Mouse (Mus musculus) monocyte, adult 2 months (primary cell): ENCODE data around the gene Nqo1.

Experiments used
- DNase-seq, 2 experiments: peaks; one replicate each; pipeline ENCODE4 v3.0.0; 2022; ENCODE audit warnings: low spot score in 2 of 2, low read depth in 1 of 2

Gene Nqo1

DNA sequence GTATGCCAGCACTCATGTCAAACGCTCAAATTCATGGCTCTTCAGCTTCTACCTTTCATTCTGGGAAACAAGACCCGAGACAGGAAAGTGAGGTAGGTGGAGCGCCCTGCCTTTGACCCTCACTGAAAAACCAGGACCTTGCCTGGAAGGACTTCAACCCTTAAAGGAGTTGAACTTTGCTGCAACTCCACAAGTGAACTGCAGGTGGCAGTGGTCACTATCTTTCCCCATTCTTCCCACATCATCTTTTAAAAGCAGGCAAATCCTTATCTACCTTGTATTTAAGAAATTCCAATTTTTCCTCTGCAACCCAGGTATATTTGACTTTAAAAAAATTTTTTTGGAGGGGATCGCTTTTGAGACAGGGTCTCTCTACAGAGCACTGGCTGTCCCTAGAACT is 8.4 kb upstream of the Nqo1 start:
- no peak for DNase-seq

DNA sequence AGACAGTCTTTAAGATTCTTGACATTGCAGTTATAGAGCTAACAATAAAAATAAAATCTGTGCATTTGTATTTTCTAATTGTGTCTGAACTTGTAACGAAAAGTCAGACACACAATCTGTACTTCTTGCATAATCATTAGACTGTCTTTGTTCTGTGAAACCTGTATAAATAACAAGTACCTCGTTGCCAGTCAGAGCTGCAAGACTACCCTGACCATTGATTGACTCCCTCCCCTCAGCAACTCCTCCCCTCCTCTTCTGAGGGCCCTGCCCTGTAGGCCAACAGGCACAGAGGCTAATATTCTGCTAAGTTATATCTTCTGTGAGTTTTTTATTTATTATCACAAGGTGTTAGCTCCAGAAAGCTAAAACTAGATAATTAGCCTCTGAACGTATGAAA is 2.9 kb upstream of the Nqo1 start:
- DNase-seq: no peak

DNA sequence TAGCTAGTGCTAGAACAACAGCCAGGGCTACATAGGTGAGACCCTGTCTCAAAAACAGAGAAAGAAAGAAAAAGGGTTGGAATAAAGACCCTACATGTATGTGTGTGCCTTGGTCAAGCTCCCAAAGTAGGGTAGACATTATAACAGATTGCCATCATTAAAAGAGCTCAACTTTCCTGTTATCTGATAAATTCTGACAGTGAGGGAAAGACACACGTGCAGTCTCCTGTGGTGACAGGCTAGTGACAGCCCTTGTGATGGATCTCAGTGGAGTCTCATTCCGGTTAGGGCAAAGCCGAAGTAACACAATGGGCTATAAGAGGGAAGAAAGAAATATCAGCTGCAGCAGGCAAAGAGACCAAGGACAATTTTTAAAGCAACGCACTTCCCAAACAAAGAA is 1.1 kb upstream of the Nqo1 start:
- no peak for DNase-seq

DNA sequence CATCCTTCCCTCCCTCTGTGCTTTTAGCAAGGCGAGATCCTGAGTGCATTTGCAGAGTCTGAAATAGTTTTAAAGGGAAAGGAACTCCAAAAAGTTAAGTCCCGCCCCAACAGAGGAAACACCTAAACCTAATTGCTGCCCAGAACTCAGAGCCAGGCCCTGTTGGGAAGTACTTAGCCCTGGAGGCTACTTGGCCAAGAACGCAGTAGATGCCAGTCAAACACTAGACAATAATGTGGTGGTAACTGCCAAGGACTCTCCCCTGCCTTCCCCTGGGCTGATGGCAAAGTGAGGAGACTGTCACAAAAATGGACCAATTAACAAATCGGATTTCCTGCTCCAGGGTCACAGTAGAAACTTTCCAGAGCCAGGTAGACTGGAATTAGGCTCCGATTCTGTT is 1.1 kb downstream of the Nqo1 start:
- DNase-seq: no peak

DNA sequence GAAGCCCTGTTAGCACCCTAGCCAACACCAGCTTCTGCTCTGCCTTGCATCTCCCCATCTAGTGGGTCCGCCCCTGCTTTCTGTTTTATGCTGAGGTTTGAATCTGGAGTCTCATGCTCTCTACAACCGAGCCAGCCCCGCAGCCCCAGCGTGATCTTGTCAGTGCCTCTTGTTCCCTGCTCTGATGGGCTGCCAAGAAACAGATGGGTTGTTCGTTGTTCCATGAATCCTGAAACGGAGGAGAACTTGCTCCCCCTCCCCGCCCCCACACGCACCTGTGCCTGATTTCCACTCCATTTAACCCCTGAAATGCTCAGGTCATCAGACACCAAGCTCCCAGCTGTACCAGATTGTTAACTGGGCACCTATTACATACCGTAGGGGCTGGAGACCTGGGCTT is 3.5 kb downstream of the Nqo1 start:
- DNase-seq: no peak

DNA sequence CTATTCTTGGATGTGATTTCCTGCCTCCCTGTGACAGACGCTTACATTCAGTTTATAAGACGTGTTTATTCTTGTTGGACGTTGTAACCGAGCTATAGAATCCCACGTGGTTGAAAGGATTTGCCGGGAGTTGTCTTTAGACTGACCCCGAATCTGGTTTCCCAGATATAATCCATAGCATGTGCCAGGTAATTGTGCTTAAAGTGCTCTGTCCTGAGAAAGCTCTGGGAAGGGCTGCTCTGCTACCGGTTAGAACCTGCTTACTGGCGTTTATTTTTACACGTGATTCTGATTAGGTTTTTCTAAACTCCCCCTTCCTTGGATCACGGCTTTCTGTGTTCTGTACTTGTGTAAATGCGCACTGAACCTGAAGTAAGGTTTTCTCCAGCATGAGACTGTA is 5.3 kb downstream of the Nqo1 start:
- DNase-seq: no peak

DNA sequence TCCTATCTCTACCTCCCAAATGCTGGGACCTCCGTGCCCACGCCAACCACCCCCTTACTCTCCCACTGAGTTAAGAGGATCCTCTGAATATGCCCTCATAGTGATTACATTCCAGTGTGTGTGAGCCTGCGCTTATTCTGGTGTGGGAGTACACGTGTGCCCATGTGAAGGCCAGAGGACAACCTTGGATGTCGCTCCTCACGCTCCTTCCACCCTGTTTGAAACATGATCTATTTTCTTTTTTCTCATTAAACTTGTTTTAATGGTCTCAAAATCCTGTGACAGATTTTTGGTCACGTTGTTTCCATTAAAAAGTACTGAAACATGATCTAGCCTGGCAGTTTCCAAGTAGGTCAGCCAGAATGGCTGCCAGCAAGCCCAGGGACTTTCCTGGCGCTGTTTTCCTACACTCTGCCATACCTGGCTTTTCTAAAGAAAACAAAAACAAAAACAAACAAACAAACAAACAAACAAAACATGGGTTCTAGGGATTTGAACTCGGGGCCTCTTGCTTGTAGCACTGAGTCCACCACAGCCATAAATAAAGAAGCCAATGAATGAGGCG is 6.8 kb downstream of the Nqo1 start:
- no peak for DNase-seq

DNA sequence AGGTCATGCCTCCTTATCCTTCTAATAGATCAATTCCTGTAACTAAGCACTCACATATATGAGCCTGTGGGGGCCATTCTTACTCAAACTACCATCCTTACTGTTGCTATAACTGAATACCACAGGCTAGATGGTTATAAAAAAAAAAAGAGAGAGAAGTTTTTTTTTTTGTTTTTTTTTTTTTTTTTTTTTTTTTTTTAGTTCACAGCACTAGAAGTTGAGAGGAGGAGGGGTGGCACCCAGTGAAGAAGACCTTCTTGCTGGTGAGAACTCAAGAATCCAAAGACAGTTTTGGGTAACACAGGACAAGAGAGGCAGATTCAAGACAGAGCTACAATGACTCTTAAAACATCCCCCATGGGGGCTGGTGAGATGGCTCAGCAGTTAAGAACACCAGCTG is 7.6 kb downstream of the Nqo1 start:
- no peak for DNase-seq

DNA sequence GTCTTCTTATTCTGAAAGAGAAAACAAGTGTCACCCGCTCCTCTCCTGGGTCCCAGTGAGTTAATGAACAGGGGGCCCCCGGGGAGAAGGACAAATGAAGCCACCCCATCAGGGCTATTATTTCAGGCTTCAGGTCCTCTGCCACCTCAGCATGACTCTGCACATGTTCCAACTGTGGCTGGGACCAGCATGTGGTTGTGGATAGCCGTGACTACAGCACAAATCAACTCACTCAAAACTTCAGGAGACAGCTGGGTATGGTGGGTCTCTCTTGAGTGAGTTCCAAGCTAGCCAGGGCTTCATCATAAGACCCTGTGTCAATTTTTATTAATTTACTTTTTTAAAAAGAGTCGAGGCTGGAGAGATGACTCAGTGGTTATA is 11.9 kb downstream of the Nqo1 start:
- no peak for DNase-seq

DNA sequence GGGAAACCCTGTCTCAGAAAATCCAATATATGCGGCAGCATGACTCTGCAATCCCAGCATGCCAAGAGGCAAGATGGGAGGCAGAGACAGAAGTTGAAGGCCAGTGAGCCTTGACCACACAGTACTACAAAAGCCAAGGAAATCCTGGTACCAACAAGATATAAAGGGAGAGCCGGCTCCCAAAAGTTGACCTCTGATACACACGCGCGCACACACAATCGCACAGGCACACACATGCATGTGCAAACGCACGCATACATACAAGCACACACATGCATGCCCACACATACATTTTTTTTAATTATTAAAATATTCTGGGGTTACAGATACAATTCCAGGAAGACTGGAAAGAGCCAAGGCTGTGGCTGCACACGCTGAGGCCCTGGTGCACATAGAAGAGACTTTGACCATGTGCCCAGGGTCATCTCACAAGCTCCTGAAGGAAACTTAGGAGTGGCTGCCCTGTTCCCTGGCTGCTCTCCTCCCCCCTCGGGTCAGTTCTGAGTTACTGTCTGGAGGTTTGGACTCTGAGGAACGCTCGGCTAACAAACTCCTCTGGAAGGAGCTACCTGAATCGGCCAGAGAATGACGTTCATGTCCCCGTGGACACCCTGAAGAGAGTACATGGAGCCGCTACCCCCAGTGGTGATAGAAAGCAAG is 12.4 kb downstream of the Nqo1 start:
- no peak for DNase-seq

DNA sequence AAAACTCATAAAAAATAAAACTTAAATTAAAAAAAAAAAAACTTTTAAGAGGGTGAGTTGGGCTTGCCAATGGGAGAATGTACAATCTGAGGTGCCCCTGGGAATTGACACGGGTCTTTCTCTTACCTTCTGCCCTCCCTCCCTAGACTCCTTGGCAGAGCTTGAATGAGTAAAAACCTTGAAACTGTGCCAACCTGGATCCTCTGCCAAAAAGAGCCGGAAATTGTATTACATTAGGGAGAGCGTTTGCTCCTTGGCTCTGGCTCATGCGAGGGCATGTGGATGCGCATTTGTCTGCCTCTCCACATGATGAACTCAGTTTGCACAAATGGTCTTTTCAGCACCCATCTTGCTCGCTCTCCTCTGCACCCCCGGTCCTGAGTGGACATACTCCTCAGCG is 13.4 kb downstream of the Nqo1 start:
- DNase-seq: no peak

DNA sequence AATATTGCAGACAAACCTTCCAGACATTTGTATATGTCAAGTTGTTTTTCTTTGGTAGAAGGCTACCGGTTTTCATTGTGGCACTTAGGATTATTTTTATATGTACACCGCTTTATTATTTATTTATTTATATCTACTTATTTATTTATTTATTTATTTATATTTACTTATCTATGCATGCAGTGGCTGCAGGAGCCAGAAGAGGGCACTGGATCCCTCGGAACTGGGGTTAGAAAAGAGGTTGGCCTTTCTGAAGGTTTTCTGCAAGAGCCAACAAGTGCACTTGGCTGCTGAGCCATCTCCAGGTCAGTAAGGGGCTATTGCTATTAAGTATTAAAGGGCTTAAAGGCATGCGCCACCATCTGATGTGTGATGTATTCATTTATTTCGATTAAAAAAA is 15.1 kb downstream of the Nqo1 start:
- no peak for DNase-seq

DNA sequence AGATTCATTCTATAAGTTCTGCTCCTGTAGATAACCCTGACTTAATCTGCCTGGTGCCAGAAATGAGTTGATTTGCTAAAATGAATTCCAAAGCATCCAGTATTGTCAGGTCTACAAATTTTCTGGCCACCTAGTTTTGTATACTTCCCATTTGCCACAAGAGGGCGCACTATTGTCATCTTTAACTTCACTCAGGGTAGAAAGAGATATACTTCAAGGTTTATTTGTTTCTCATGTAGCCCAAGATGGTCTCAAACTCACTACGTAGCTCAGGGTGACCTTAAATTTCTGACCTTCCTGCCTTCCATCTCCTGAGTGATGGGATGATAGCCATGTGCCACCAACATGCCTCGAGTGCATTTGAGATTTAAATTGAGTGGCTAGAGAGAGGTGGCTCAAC is 16.4 kb downstream of the Nqo1 start:
- DNase-seq: no peak

DNA sequence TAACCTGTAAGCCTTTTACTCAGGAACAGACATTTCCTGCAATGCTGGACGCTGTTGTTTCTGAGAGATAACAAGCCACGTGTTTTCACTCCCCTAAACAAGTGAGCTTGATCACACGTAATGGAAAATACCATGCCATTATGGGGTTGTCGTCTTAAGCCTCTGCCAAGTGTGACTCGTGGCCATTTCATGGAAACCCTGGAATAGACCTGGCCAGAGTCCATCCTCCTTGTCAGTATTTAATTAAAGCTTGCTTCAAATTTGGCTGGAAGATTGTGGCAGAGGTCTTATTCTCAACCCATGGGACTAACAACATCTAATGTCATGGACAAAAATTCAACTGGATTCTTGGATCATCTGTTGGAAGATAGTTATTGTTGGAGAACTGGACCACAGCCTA is 16.8 kb downstream of the Nqo1 start:
- DNase-seq: no peak

DNA sequence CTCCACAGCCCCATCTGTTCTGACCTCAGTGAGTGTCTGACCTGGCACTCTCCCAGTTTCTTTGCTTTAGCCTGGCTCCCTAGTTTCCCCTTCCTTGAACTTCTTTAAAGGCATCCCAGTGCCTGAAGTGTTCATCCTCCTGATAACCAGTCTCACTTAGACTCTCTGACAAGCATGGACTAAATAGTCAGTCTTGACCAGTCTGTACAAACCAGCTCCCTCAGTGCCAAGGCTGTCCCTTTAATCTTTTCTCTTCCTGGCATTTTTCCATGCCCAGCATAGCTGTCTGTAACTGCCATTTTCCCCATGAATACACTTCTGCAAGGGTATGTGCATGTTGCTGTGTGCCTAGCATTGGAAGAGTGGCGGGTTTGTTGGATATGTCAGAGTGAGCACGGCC is 17.9 kb downstream of the Nqo1 start:
- no peak for DNase-seq

DNA sequence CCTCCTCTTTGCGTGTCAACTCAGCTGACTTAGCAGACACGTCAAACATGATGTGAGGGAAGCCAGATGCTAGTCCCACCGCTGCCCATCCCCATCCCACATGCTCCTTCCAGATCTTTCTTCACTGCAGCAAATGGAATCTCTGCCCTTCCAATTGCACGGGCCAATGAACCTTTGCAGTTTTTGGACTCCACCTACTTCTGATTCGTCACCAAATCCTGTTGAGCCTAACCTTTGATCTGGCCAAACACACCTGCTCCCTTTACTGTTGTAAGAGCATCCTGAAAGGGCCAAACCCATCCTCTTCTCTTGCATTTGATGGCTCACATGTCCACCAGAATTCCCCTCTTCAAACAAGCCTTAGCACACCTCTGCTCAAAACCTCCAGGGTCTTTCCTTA is 18.4 kb downstream of the Nqo1 start:
- no peak for DNase-seq

DNA sequence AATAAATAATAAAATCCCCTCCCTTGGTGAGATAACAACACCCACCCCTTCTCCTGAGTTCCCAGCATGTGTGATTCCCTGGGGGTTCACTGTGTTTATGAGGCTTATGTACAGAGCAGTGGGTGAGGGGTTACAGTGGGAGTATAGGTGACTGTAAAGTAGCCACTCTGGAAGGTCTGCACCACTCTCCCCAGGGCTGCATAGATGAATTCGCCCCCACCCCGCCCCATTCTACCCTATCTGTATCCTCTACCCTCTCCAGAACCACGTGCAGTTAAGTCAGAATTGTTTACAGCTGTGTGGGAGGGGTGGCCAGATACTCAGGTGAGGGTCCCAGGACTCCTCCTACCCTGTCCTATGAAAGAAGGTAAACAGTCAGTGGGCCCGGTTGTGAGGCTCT is 20.1 kb downstream of the Nqo1 start:
- DNase-seq: no peak

DNA sequence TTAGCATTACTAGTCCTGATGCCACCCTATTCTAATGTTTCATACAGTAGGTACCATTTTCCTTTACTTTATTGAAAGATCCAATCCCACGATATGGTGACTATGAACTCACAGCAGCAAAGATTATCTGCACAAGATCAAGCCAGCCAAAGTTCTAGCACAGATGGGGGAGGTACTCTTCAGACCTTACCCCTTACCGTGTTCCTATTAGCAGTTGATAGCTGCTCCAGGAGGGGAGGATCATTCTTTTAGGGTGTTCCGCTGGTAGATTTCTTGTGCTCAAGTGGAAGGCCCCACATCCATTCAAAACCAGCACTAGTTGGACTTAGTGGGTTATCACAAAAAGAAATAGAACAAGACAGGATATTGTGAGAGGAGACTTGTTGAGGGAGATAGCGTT is 21.3 kb downstream of the Nqo1 start:
- no peak for DNase-seq

DNA sequence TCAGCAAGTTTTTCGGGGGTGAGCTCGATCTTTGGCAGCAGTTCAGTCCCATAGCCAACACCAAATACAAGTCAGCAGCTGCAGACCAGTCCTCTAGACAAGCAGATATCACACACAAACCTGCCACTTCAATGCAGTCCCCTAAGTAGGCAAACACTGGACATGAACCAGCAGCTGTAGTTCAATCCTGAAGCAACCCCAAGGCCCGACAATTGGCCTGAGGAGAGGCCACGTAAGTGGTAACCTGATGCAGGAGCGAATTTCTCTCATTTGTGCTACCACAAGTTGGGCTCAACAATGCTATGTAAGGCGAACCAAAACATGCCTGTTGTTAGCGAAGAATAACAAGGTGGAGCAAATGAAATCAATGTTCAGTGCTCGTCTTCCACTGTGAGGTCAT is 22.3 kb downstream of the Nqo1 start:
- DNase-seq: no peak

DNA sequence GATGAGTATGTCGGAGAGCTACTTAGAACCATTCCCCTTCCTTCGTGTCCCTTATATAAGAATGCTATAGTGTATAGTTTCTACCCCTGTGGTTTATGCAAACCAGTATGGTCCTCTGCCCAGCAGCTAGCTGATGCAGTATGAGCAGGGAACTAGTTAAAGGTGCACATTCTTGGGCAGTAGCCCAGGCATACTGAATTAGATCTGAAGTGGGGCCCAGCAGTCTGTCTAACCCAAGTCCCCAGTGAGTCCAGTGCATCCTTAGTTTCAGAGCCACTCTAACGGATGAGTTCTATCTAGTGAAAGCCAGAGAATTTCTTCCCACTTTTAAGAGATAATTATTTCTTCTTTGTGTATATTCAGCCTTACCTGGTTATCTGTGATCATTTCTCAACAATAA is 25.7 kb downstream of the Nqo1 start:
- no peak for DNase-seq

DNA sequence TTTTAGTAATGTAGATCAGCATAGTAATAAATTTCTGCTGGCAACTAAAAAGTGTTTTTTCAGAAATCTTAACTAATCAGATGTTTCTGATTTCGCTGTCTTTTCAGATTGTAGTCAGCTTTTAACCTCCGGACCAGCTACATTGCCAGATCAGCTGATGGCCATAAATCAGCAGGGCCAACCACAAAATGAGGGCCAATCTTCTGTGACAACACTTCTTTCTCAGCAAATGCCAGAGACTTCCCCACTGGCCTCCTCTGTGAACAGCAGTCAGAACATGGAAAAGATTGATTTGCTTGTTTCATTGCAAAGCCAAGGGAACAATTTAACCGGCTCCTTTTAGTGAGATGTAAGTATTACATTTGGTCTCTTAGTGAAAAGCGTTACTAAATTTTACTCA is 32.7 kb downstream of the Nqo1 start:
- no peak for DNase-seq
